Mouse (Mus musculus) C2C12 (cell line): ENCODE measurements at regions not wholly inside any gene's neighbourhood (a gene's known extent, or its start where the extent isn't known, plus 50 kb on each side); places are given as distances from the start of the nearest gene placed in this dataset.

Experiments used
- CEBPB ChIP-seq: IDR thresholded peaks from one replicate; pipeline ENCODE4 v1.6.1; 2011; ENCODE audit warnings: low read depth, mild to moderate bottlenecking, control low read depth, moderate library complexity
- CTCF ChIP-seq: IDR thresholded peaks from one replicate; pipeline ENCODE4 v1.5.1; 2011; ENCODE audit not compliant: control insufficient read depth, insufficient read depth, insufficient read length
- FOSL1 ChIP-seq: IDR thresholded peaks from one replicate; pipeline ENCODE4 v1.8.0; 2011; ENCODE audit warnings: mild to moderate bottlenecking, low read length; ENCODE audit not compliant: poor library complexity, insufficient read depth, severe bottlenecking
- MAX ChIP-seq: IDR thresholded peaks from one replicate; pipeline ENCODE4 v1.6.1; 2011; ENCODE audit warnings: mild to moderate bottlenecking, control low read depth
- USF1 ChIP-seq: IDR thresholded peaks from one replicate; pipeline ENCODE4 v1.6.1; 2011; ENCODE audit warnings: low read depth, mild to moderate bottlenecking, control low read depth, moderate library complexity

GRCm38 (mm10) chr13:101924637-101925036 is 156.6 kb upstream of the Pik3r1 start:
- no peak for TF ChIP-seq CTCF
- no peak for TF ChIP-seq USF1
- TF ChIP-seq MAX: no peak
- no peak for TF ChIP-seq FOSL1
- no peak for TF ChIP-seq CEBPB
